Mouse (Mus musculus) CD4-positive, CD25-positive, alpha-beta regulatory T cell (primary cell): Measurements from ENCODE around the gene Olfr198. TPM values are rescaled to one million over a fixed set of nuclear protein-coding genes. Genes with fewer than 3 reads are reported as not detected.

ENCODE experiments used
- polyA plus RNA-seq: library from polyadenylated mRNA; unstranded; fragments of 100-300 nt; shearing (Covaris generic); gene quantifications from one replicate; pipeline ENCODE4 v1.2.1, GENCODE M21; 2017

Gene Olfr198
- polyA plus RNA-seq: not detected

GRCm38 (mm10) chr16:59203433-59203832 lies at the start of gene Olfr198:
Olfr198 (minus strand) TSS chr16:59203533.

DNA sequence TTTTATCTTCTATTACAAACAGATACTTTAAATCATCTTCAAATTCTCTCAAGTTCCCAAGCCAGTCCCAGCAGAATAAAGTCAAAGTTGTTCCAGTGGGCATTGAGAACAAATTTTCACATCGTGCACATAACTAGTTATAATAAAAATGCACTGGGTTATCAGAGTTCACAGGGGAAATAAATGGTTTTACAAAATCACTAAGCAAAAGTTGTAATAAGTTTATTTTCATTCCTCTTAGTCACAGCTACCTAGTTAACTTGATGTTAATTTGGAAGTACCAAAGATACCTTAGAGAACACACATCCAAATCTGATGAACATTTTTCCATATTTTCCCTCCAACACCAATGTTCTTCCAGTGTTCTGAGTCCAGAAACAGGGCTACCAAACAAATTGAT lies 16.3 kb upstream of the Olfr198 start, which contains the start of gene Olfr199:
Gene Olfr199, minus strand, starts transcription at position 101 of the 400 bp plus-strand sequence.

GRCm38 (mm10) chr16:59170354-59170753 lies 33.0 kb downstream of the Olfr198 start, which contains the start of gene Olfr196:
Olfr196 (minus strand) TSS chr16:59170454.

Other genes with a start within 250 kb of the Olfr198 start
- gene Olfr183, start 208.2 kb downstream of the Olfr198 start, polyA plus RNA-seq: not detected
- not detected for gene Olfr186, start 173.2 kb downstream of the Olfr198 start, polyA plus RNA-seq
- not detected for gene Olfr187, start 163.8 kb downstream of the Olfr198 start, polyA plus RNA-seq
- gene Olfr190, start 125.5 kb downstream of the Olfr198 start, polyA plus RNA-seq: 0.02 TPM
- not detected for gene Olfr191, start 113.7 kb downstream of the Olfr198 start, polyA plus RNA-seq
- not detected for gene Olfr193, start 91.7 kb downstream of the Olfr198 start, polyA plus RNA-seq
- not detected for gene Olfr194, start 82.5 kb downstream of the Olfr198 start, polyA plus RNA-seq
- not detected for gene Olfr195, start 56.5 kb downstream of the Olfr198 start, polyA plus RNA-seq
- gene Olfr196, start 33.1 kb downstream of the Olfr198 start, polyA plus RNA-seq: not detected
- gene Olfr199, start 16.2 kb upstream of the Olfr198 start, polyA plus RNA-seq: not detected
- not detected for gene Olfr201, start 69.1 kb upstream of the Olfr198 start, polyA plus RNA-seq
- gene Olfr202, start 83.3 kb upstream of the Olfr198 start, polyA plus RNA-seq: not detected
- gene Olfr203, start 95.3 kb upstream of the Olfr198 start, polyA plus RNA-seq: not detected
- gene Olfr204, start 114.7 kb upstream of the Olfr198 start, polyA plus RNA-seq: not detected
- not detected for gene Olfr205, start 127.6 kb upstream of the Olfr198 start, polyA plus RNA-seq
- not detected for gene Olfr206, start 145.7 kb upstream of the Olfr198 start, polyA plus RNA-seq
- gene Olfr209, start 160.5 kb upstream of the Olfr198 start, polyA plus RNA-seq: not detected
- 0.04 TPM for gene Gabrr3, start 203.8 kb upstream of the Olfr198 start, polyA plus RNA-seq